In genomic region chr17:5089541-5089940, GRCm38 (mm10) we compare ENCODE assay signal across 8 mouse cellular contexts.
A peak's percentile ranks its signal among the peaks of the same experiment; 100 is the strongest.
DNase-seq lines count a peak whose midpoint lies in the region; ATAC-seq lines count a peak whose summit lies in the region.

No protein-coding gene starts in this region.

- no peak overlapping the region for H3K4me3 ChIP-seq in forebrain, embryonic 10.5 days
- no peak overlapping the region for H3K4me3 ChIP-seq in forebrain, embryonic 13.5 days
- H3K4me3 ChIP-seq in liver, embryonic 13.5 days (replicated peaks), result no peak overlapping the region; the same call in 1 of the 2 replicates

- no peak overlapping the region for H3K9ac ChIP-seq in forebrain, embryonic 13.5 days
- H3K9ac ChIP-seq in liver, embryonic 13.5 days, result peak overlapping the region; percentile 54

- no peak overlapping the region; the same call in 1 of the 2 replicates for H3K4me2 ChIP-seq in forebrain, embryonic 13.5 days
- H3K4me2 ChIP-seq in liver, embryonic 13.5 days, result peak overlapping the region; percentile 49

- peak overlapping the region; percentile 58; the same call in 1 of the 2 replicates for H3K27ac ChIP-seq in forebrain, embryonic 10.5 days
- no peak overlapping the region for H3K27ac ChIP-seq in forebrain, embryonic 13.5 days
- peak overlapping the region; percentile 48; the same call in 1 of the 2 replicates for H3K27ac ChIP-seq in liver, embryonic 13.5 days

- H3K27me3 ChIP-seq in forebrain, embryonic 10.5 days (ENCODE audit: poor library complexity, severe bottlenecking), result no peaks in the 10 kb centered on the region
- no peaks in the 10 kb centered on the region for H3K27me3 ChIP-seq in forebrain, embryonic 13.5 days
- no peaks in the 10 kb centered on the region for H3K27me3 ChIP-seq in liver, embryonic 13.5 days

- ATAC-seq in forebrain, embryonic 13.5 days, result no peak
- ATAC-seq in hematopoietic stem cell, adult 5-6 weeks (replicated peaks in 1 of 2; ENCODE audit: insufficient read depth in 1 of 2, low FRiP score in 2 of 2, low TSS enrichment in 1 of 2, low read depth in 1 of 2, poor library complexity in 2 of 2, severe bottlenecking in 2 of 2), result peak; percentile 25 to 43
- peak; percentile 24; the same call in 1 of the 2 replicates for ATAC-seq in liver, embryonic 13.5 days (ENCODE audit: low read depth)

- H3K36me3 ChIP-seq in forebrain, embryonic 10.5 days (replicated peaks), result peaks cover 15% of the 10 kb centered on the region
- no peaks in the 10 kb centered on the region for H3K36me3 ChIP-seq in forebrain, embryonic 13.5 days (ENCODE audit: poor library complexity, severe bottlenecking)
- no peaks in the 10 kb centered on the region; the same call in 1 of the 2 replicates for H3K36me3 ChIP-seq in liver, embryonic 13.5 days

- WGBS in forebrain, embryonic 10.5 days, result 12% methylated on average over 12 of the region's 12 CpGs
- 15% methylated on average over 12 of the region's 12 CpGs for WGBS in forebrain, embryonic 13.5 days
- 20% methylated on average over 12 of the region's 12 CpGs for WGBS in liver, embryonic 13.5 days (ENCODE audit: insufficient replicate concordance)

- H3K9me3 ChIP-seq in forebrain, embryonic 10.5 days, result no peaks in the 10 kb centered on the region
- H3K9me3 ChIP-seq in forebrain, embryonic 13.5 days (replicated peaks), result no peaks in the 10 kb centered on the region
- H3K9me3 ChIP-seq in liver, embryonic 13.5 days (replicated peaks), result no peaks in the 10 kb centered on the region

- peaks cover 67% of the 10 kb centered on the region for H3K4me1 ChIP-seq in forebrain, embryonic 10.5 days
- peaks cover 49% of the 10 kb centered on the region for H3K4me1 ChIP-seq in forebrain, embryonic 13.5 days
- peaks cover 83% of the 10 kb centered on the region for H3K4me1 ChIP-seq in liver, embryonic 13.5 days (replicated peaks)

- DNase-seq in forebrain, embryonic 10.5 days (ENCODE audit: extremely low spot score, low spot score), result no peak
- peak; percentile 76 for DNase-seq in CD4-positive, CD25-positive, alpha-beta regulatory T cell, adult 2 months (ENCODE audit: low read depth, low spot score)
- no peak for DNase-seq in liver, embryonic 13.5 days
- no peak for DNase-seq in urinary bladder, adult 18-20 months (ENCODE audit: low spot score in 2 of 2)
- no peak for DNase-seq in cerebellum, postnatal 14 days
- DNase-seq in left cerebral cortex, adult 9 months (ENCODE audit: low spot score in 2 of 2), result no peak
